Mouse (Mus musculus) embryonic fibroblast, embryonic 13.5 days (primary cell): ENCODE measurements around the gene Ptprd.

Experiments used
- CTCF ChIP-seq: IDR thresholded peaks from 2 replicates; pipeline ENCODE4 v1.5.1; 2011; ENCODE audit warnings: mild to moderate bottlenecking, control low read depth, low read length, moderate library complexity, borderline replicate concordance; ENCODE audit not compliant: insufficient read depth
- POLR2A ChIP-seq: IDR thresholded peaks from 2 replicates; pipeline ENCODE4 v1.6.1; 2011; ENCODE audit warnings: low read depth, mild to moderate bottlenecking, control low read depth, low read length, moderate library complexity

GRCm38 (mm10) chr4:76045650-76046049 is 2166.1 kb downstream of the Ptprd start:
- TF ChIP-seq CTCF (no peak), POLR2A (no peak)
